Mouse (Mus musculus): ENCODE data around the gene Tekt3. TPM values are rescaled to one million over a fixed set of nuclear protein-coding genes. Genes with fewer than 3 reads are reported as not detected.

The Tekt3 gene
- total RNA-seq, 1 experiment, result not detected

GRCm38 (mm10) chr11:63021141-63021806 lies 40.2 kb upstream of the Tekt3 start:
- TF ChIP-seq HCFC1 (IDR thresholded peaks at IDR 0.05; ENCODE audit: borderline replicate concordance, insufficient read depth, low read length) (no peak), ZC3H11A (IDR thresholded peaks at IDR 0.05; ENCODE audit: borderline replicate concordance, low read depth, low read length) (no peak), CHD2 (IDR thresholded peaks at IDR 0.05; ENCODE audit: low read depth, low read length) (no peak), MAFK (IDR thresholded peaks at IDR 0.05; ENCODE audit: insufficient read depth, low read depth, low read length) (no peak), ZNF384 (IDR thresholded peaks at IDR 0.05; ENCODE audit: low read depth, low read length) (no peak)
- Histone ChIP-seq H3K4me3 (ENCODE audit: insufficient read depth in 1 of 2, low read depth in 1 of 2, low read length in 2 of 2, poor library complexity in 1 of 2, severe bottlenecking in 1 of 2) (no peak overlapping the region), H3K9ac (ENCODE audit: insufficient read depth, low read depth, low read length, poor library complexity, severe bottlenecking) (no peak overlapping the region), H3K4me1 (ENCODE audit: control insufficient read depth in 2 of 2, insufficient read depth in 2 of 2, low read length in 2 of 2, poor library complexity in 1 of 2) (no peaks in the 10 kb centered on the region), H3K9me3 (ENCODE audit: control insufficient read depth, insufficient read depth, low read depth, low read length) (no peaks in the 10 kb centered on the region), H3K27ac (ENCODE audit: insufficient read depth, low read depth, low read length, poor library complexity, severe bottlenecking) (no peak overlapping the region), H3K36me3 (ENCODE audit: control insufficient read depth, insufficient read depth, low read length, poor library complexity, severe bottlenecking) (no peaks in the 10 kb centered on the region)
- DNase-seq (ENCODE audit: low read depth, low spot score), result no peak
- in situ Hi-C loops (cut with MboI; ENCODE audit: low sequenced_read_pairs in 2 of 2, unreplicated experiment in 2 of 2), result no loop called here

- Histone ChIP-seq H3K9me3 (ENCODE audit: control insufficient read depth, insufficient read depth, low read depth, low read length) (no peaks in the 10 kb centered on the region), H3K27ac (ENCODE audit: insufficient read depth, low read depth, low read length, poor library complexity, severe bottlenecking) (no peak overlapping the region), H3K4me1 (ENCODE audit: control insufficient read depth in 2 of 2, insufficient read depth in 2 of 2, low read length in 2 of 2, poor library complexity in 1 of 2) (no peaks in the 10 kb centered on the region), H3K36me3 (ENCODE audit: control insufficient read depth, insufficient read depth, low read length, poor library complexity, severe bottlenecking) (no peaks in the 10 kb centered on the region), H3K9ac (ENCODE audit: insufficient read depth, low read depth, low read length, poor library complexity, severe bottlenecking) (no peak overlapping the region), H3K4me3 (ENCODE audit: insufficient read depth in 1 of 2, low read depth in 1 of 2, low read length in 2 of 2, poor library complexity in 1 of 2, severe bottlenecking in 1 of 2) (no peak overlapping the region)
- no peak for DNase-seq (ENCODE audit: low read depth, low spot score)
- TF ChIP-seq ZC3H11A (IDR thresholded peaks at IDR 0.05; ENCODE audit: borderline replicate concordance, low read depth, low read length) (no peak), CHD2 (IDR thresholded peaks at IDR 0.05; ENCODE audit: low read depth, low read length) (no peak), ZNF384 (IDR thresholded peaks at IDR 0.05; ENCODE audit: low read depth, low read length) (no peak), MAFK (IDR thresholded peaks at IDR 0.05; ENCODE audit: insufficient read depth, low read depth, low read length) (no peak), HCFC1 (IDR thresholded peaks at IDR 0.05; ENCODE audit: borderline replicate concordance, insufficient read depth, low read length) (no peak)
- in situ Hi-C loops (cut with MboI; ENCODE audit: low sequenced_read_pairs in 2 of 2, unreplicated experiment in 2 of 2), result no loop called here
Measured at GRCm38 (mm10) chr11:63023461-63023860, 38.0 kb upstream of the Tekt3 start.

GRCm38 (mm10) chr11:63024136-63024535 lies 37.3 kb upstream of the Tekt3 start:
- Histone ChIP-seq H3K4me3 (ENCODE audit: insufficient read depth in 1 of 2, low read depth in 1 of 2, low read length in 2 of 2, poor library complexity in 1 of 2, severe bottlenecking in 1 of 2) (no peak overlapping the region), H3K4me1 (ENCODE audit: control insufficient read depth in 2 of 2, insufficient read depth in 2 of 2, low read length in 2 of 2, poor library complexity in 1 of 2) (no peaks in the 10 kb centered on the region), H3K9me3 (ENCODE audit: control insufficient read depth, insufficient read depth, low read depth, low read length) (no peaks in the 10 kb centered on the region), H3K36me3 (ENCODE audit: control insufficient read depth, insufficient read depth, low read length, poor library complexity, severe bottlenecking) (no peaks in the 10 kb centered on the region), H3K27ac (ENCODE audit: insufficient read depth, low read depth, low read length, poor library complexity, severe bottlenecking) (no peak overlapping the region), H3K9ac (ENCODE audit: insufficient read depth, low read depth, low read length, poor library complexity, severe bottlenecking) (no peak overlapping the region)
- DNase-seq (ENCODE audit: low read depth, low spot score), result no peak
- TF ChIP-seq ZNF384 (IDR thresholded peaks at IDR 0.05; ENCODE audit: low read depth, low read length) (no peak), MAFK (IDR thresholded peaks at IDR 0.05; ENCODE audit: insufficient read depth, low read depth, low read length) (no peak), ZC3H11A (IDR thresholded peaks at IDR 0.05; ENCODE audit: borderline replicate concordance, low read depth, low read length) (no peak), CHD2 (IDR thresholded peaks at IDR 0.05; ENCODE audit: low read depth, low read length) (no peak), HCFC1 (IDR thresholded peaks at IDR 0.05; ENCODE audit: borderline replicate concordance, insufficient read depth, low read length) (no peak)
- in situ Hi-C loops (cut with MboI; ENCODE audit: low sequenced_read_pairs in 2 of 2, unreplicated experiment in 2 of 2), result no loop called here

GRCm38 (mm10) chr11:63025476-63025875 lies 36.0 kb upstream of the Tekt3 start:
- Histone ChIP-seq H3K36me3 (ENCODE audit: control insufficient read depth, insufficient read depth, low read length, poor library complexity, severe bottlenecking) (no peaks in the 10 kb centered on the region), H3K27ac (ENCODE audit: insufficient read depth, low read depth, low read length, poor library complexity, severe bottlenecking) (no peak overlapping the region), H3K4me3 (ENCODE audit: insufficient read depth in 1 of 2, low read depth in 1 of 2, low read length in 2 of 2, poor library complexity in 1 of 2, severe bottlenecking in 1 of 2) (no peak overlapping the region), H3K9me3 (ENCODE audit: control insufficient read depth, insufficient read depth, low read depth, low read length) (no peaks in the 10 kb centered on the region), H3K9ac (ENCODE audit: insufficient read depth, low read depth, low read length, poor library complexity, severe bottlenecking) (no peak overlapping the region), H3K4me1 (ENCODE audit: control insufficient read depth in 2 of 2, insufficient read depth in 2 of 2, low read length in 2 of 2, poor library complexity in 1 of 2) (no peaks in the 10 kb centered on the region)
- DNase-seq (ENCODE audit: low read depth, low spot score), result no peak
- in situ Hi-C loops (cut with MboI; ENCODE audit: low sequenced_read_pairs in 2 of 2, unreplicated experiment in 2 of 2), result no loop called here
- no peak for TF ChIP-seq HCFC1 (IDR thresholded peaks at IDR 0.05; ENCODE audit: borderline replicate concordance, insufficient read depth, low read length)
- TF ChIP-seq ZC3H11A (IDR thresholded peaks at IDR 0.05; ENCODE audit: borderline replicate concordance, low read depth, low read length), result no peak
- TF ChIP-seq ZNF384 (IDR thresholded peaks at IDR 0.05; ENCODE audit: low read depth, low read length), result no peak
- TF ChIP-seq CHD2 (IDR thresholded peaks at IDR 0.05; ENCODE audit: low read depth, low read length), result no peak
- TF ChIP-seq MAFK (IDR thresholded peaks at IDR 0.05; ENCODE audit: insufficient read depth, low read depth, low read length), result no peak

Measured in ES-E14 (cell line).